Mouse (Mus musculus): ENCODE measurements around the gene Gzmk. TPM values are rescaled to one million over a fixed set of nuclear protein-coding genes. Genes with fewer than 3 reads are reported as not detected.
A peak's percentile ranks its signal among the peaks of the same experiment; 100 is the strongest.

The Gzmk gene
- total RNA-seq, 1 experiment, result not detected

DNA sequence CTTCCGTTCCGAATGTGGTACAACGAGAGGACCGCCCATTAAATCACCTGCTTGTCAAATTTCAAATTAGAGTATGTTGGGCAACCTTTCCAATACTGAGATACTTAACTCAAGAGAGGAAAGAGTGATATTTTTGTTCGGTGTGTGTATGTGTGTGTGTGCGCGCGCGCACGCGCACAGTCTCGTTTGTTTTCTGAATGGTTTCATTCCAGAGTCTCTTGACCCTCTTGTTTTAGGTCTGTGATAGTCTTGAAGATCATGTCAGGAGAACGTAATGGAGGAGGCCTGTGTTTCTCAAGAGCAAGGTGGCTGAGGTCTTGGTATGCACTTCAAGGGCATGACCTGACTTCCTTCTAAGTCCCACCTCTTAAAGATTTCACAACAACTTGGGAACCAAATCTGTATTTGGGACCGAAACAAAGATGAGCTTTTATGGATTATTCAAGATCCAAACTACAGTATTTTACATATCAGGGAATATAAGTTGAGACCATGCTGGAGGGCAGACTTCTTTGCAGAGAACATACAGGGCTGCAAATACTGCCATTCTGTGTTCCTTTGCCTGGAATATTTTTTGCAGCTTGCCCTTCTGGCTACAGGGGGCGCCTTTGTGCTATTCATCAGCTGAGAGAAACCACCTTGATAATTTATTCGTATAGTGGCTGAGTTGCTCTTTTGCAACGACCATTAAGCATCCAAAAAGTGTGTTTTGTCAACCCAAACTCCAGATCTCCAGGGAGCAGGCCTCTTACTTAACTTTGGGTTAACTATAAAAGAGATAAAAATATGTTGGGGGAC, 2.2 kb upstream of the Gzmk start:
- no peak for DNase-seq (ENCODE audit: low read depth, low spot score)
- H3K27ac ChIP-seq (ENCODE audit: insufficient read depth, low read depth, low read length, poor library complexity, severe bottlenecking), result no peak overlapping the region
- peaks cover 0 to 2% of the 10 kb centered on the region in 2 experiments; a peak in 1 of 4 replicates for H3K4me1 ChIP-seq (ENCODE audit: control insufficient read depth in 2 of 2, insufficient read depth in 2 of 2, low read length in 2 of 2, poor library complexity in 1 of 2)
- no peaks in the 10 kb centered on the region for H3K9me3 ChIP-seq (ENCODE audit: control insufficient read depth, insufficient read depth, low read depth, low read length)
- no peak overlapping the region for H3K4me3 ChIP-seq (ENCODE audit: insufficient read depth in 1 of 2, low read depth in 1 of 2, low read length in 2 of 2, poor library complexity in 1 of 2, severe bottlenecking in 1 of 2)
- H3K36me3 ChIP-seq (ENCODE audit: control insufficient read depth, insufficient read depth, low read length, poor library complexity, severe bottlenecking), result no peaks in the 10 kb centered on the region
- in situ Hi-C loops (cut with MboI; ENCODE audit: low sequenced_read_pairs in 2 of 2, unreplicated experiment in 2 of 2), result no loop called here
- TF ChIP-seq MAFK (IDR thresholded peaks at IDR 0.05; ENCODE audit: insufficient read depth, low read depth, low read length), result no peak
- TF ChIP-seq CHD2 (IDR thresholded peaks at IDR 0.05; ENCODE audit: low read depth, low read length), result no peak
- TF ChIP-seq HCFC1 (IDR thresholded peaks at IDR 0.05; ENCODE audit: borderline replicate concordance, insufficient read depth, low read length), result no peak
- TF ChIP-seq ZC3H11A (IDR thresholded peaks at IDR 0.05; ENCODE audit: borderline replicate concordance, low read depth, low read length), result no peak
- no peak for TF ChIP-seq ZNF384 (IDR thresholded peaks at IDR 0.05; ENCODE audit: low read depth, low read length)
- H3K9ac ChIP-seq (ENCODE audit: insufficient read depth, low read depth, low read length, poor library complexity, severe bottlenecking), result no peak overlapping the region

- H3K9me3 ChIP-seq (ENCODE audit: control insufficient read depth, insufficient read depth, low read depth, low read length), result no peaks in the 10 kb centered on the region
- in situ Hi-C loops (cut with MboI; ENCODE audit: low sequenced_read_pairs in 2 of 2, unreplicated experiment in 2 of 2), result no loop called here
- no peak for DNase-seq (ENCODE audit: low read depth, low spot score)
Measured at GRCm38 (mm10) chr13:113227076-113227475, 1.4 kb upstream of the Gzmk start.

GRCm38 (mm10) chr13:113224105-113224504, 1.6 kb downstream of the Gzmk start:
- Histone ChIP-seq H3K4me3 (ENCODE audit: insufficient read depth in 1 of 2, low read depth in 1 of 2, low read length in 2 of 2, poor library complexity in 1 of 2, severe bottlenecking in 1 of 2) (no peak overlapping the region), H3K9ac (ENCODE audit: insufficient read depth, low read depth, low read length, poor library complexity, severe bottlenecking) (no peak overlapping the region), H3K36me3 (ENCODE audit: control insufficient read depth, insufficient read depth, low read length, poor library complexity, severe bottlenecking) (no peaks in the 10 kb centered on the region), H3K27ac (ENCODE audit: insufficient read depth, low read depth, low read length, poor library complexity, severe bottlenecking) (no peak overlapping the region), H3K9me3 (ENCODE audit: control insufficient read depth, insufficient read depth, low read depth, low read length) (no peaks in the 10 kb centered on the region), H3K4me1 (ENCODE audit: control insufficient read depth in 2 of 2, insufficient read depth in 2 of 2, low read length in 2 of 2, poor library complexity in 1 of 2) (peaks cover 0 to 2% of the 10 kb centered on the region in 2 experiments; a peak in 1 of 4 replicates)
- in situ Hi-C loops (cut with MboI; ENCODE audit: low sequenced_read_pairs in 2 of 2, unreplicated experiment in 2 of 2), result no loop called here
- peak; percentile 46 for DNase-seq (ENCODE audit: low read depth, low spot score)
- TF ChIP-seq ZNF384 (IDR thresholded peaks at IDR 0.05; ENCODE audit: low read depth, low read length) (no peak), CHD2 (IDR thresholded peaks at IDR 0.05; ENCODE audit: low read depth, low read length) (no peak), HCFC1 (IDR thresholded peaks at IDR 0.05; ENCODE audit: borderline replicate concordance, insufficient read depth, low read length) (no peak), ZC3H11A (IDR thresholded peaks at IDR 0.05; ENCODE audit: borderline replicate concordance, low read depth, low read length) (no peak), MAFK (IDR thresholded peaks at IDR 0.05; ENCODE audit: insufficient read depth, low read depth, low read length) (no peak)

More at GRCm38 (mm10) chr13:113227076-113227475, 1.4 kb upstream of the Gzmk start:
- Histone ChIP-seq H3K4me1 (ENCODE audit: control insufficient read depth in 2 of 2, insufficient read depth in 2 of 2, low read length in 2 of 2, poor library complexity in 1 of 2) (peaks cover 0 to 2% of the 10 kb centered on the region in 2 experiments; a peak in 1 of 4 replicates), H3K9ac (ENCODE audit: insufficient read depth, low read depth, low read length, poor library complexity, severe bottlenecking) (no peak overlapping the region), H3K27ac (ENCODE audit: insufficient read depth, low read depth, low read length, poor library complexity, severe bottlenecking) (no peak overlapping the region), H3K36me3 (ENCODE audit: control insufficient read depth, insufficient read depth, low read length, poor library complexity, severe bottlenecking) (no peaks in the 10 kb centered on the region), H3K4me3 (ENCODE audit: insufficient read depth in 1 of 2, low read depth in 1 of 2, low read length in 2 of 2, poor library complexity in 1 of 2, severe bottlenecking in 1 of 2) (no peak overlapping the region)
- TF ChIP-seq HCFC1 (IDR thresholded peaks at IDR 0.05; ENCODE audit: borderline replicate concordance, insufficient read depth, low read length), result no peak
- no peak for TF ChIP-seq MAFK (IDR thresholded peaks at IDR 0.05; ENCODE audit: insufficient read depth, low read depth, low read length)
- TF ChIP-seq ZC3H11A (IDR thresholded peaks at IDR 0.05; ENCODE audit: borderline replicate concordance, low read depth, low read length), result no peak
- no peak for TF ChIP-seq ZNF384 (IDR thresholded peaks at IDR 0.05; ENCODE audit: low read depth, low read length)
- TF ChIP-seq CHD2 (IDR thresholded peaks at IDR 0.05; ENCODE audit: low read depth, low read length), result no peak

- H3K27ac ChIP-seq (ENCODE audit: insufficient read depth, low read depth, low read length, poor library complexity, severe bottlenecking), result no peak overlapping the region
- no peak for TF ChIP-seq MAFK (IDR thresholded peaks at IDR 0.05; ENCODE audit: insufficient read depth, low read depth, low read length)
- TF ChIP-seq CHD2 (IDR thresholded peaks at IDR 0.05; ENCODE audit: low read depth, low read length), result no peak
- TF ChIP-seq ZC3H11A (IDR thresholded peaks at IDR 0.05; ENCODE audit: borderline replicate concordance, low read depth, low read length), result no peak
- no peak for TF ChIP-seq ZNF384 (IDR thresholded peaks at IDR 0.05; ENCODE audit: low read depth, low read length)
- no peak for TF ChIP-seq HCFC1 (IDR thresholded peaks at IDR 0.05; ENCODE audit: borderline replicate concordance, insufficient read depth, low read length)
- in situ Hi-C loops (cut with MboI; ENCODE audit: low sequenced_read_pairs in 2 of 2, unreplicated experiment in 2 of 2), result no loop called here
Measured at GRCm38 (mm10) chr13:113221851-113222250, 3.9 kb downstream of the Gzmk start.

More at GRCm38 (mm10) chr13:113221851-113222250, 3.9 kb downstream of the Gzmk start:
- H3K36me3 ChIP-seq (ENCODE audit: control insufficient read depth, insufficient read depth, low read length, poor library complexity, severe bottlenecking), result no peaks in the 10 kb centered on the region
- no peak overlapping the region for H3K9ac ChIP-seq (ENCODE audit: insufficient read depth, low read depth, low read length, poor library complexity, severe bottlenecking)
- no peaks in the 10 kb centered on the region for H3K9me3 ChIP-seq (ENCODE audit: control insufficient read depth, insufficient read depth, low read depth, low read length)
- peaks cover 0 to 2% of the 10 kb centered on the region in 2 experiments; a peak in 1 of 4 replicates for H3K4me1 ChIP-seq (ENCODE audit: control insufficient read depth in 2 of 2, insufficient read depth in 2 of 2, low read length in 2 of 2, poor library complexity in 1 of 2)
- DNase-seq (ENCODE audit: low read depth, low spot score), result no peak
- H3K4me3 ChIP-seq (ENCODE audit: insufficient read depth in 1 of 2, low read depth in 1 of 2, low read length in 2 of 2, poor library complexity in 1 of 2, severe bottlenecking in 1 of 2), result no peak overlapping the region

All from ES-E14 (cell line).